Mouse (Mus musculus) spleen, postnatal 36 days (tissue): ENCODE measurements around the gene Krtap4-7.
"Not testable (repeated sequence)": the region's sequence is repeated elsewhere in the genome, so short reads cannot be mapped to it uniquely, and the experiment has no call there.

ENCODE experiments used
- DNase-seq, 2 experiments: peaks; one replicate each; pipeline ENCODE4 v3.0.0; 2022; ENCODE audit warnings: low spot score in 2 of 2, mixed read lengths in 1 of 2

The Krtap4-7 gene

GRCm38 (mm10) chr11:99643635-99644139, at the start of gene Krtap4-7:
TSS of gene Krtap4-7 (minus strand) at chr11:99644089.
- not testable (repeated sequence) for DNase-seq

- no peak for DNase-seq
Observed at GRCm38 (mm10) chr11:99690463-99690862, 46.6 kb upstream of the Krtap4-7 start, which contains the start of gene Gm14190. TSS of gene Gm14190 (minus strand) at chr11:99690740.

GRCm38 (mm10) chr11:99685235-99685634, 41.3 kb upstream of the Krtap4-7 start:
- DNase-seq: not testable (repeated sequence)

- no peak for DNase-seq
Observed at GRCm38 (mm10) chr11:99683481-99683880, 39.6 kb upstream of the Krtap4-7 start.

- no peak for DNase-seq
Observed at GRCm38 (mm10) chr11:99665860-99666259, 22.0 kb upstream of the Krtap4-7 start, which contains the start of gene Krtap4-6. TSS of gene Krtap4-6 (minus strand) at chr11:99665960.

- no peak for DNase-seq
Observed at GRCm38 (mm10) chr11:99662802-99663201, 18.9 kb upstream of the Krtap4-7 start.

GRCm38 (mm10) chr11:99659256-99659655, 15.4 kb upstream of the Krtap4-7 start:
- no peak for DNase-seq

GRCm38 (mm10) chr11:99658467-99659010, 14.7 kb upstream of the Krtap4-7 start, which contains the start of gene Gm11563:
TSS of gene Gm11563 (minus strand) at chr11:99658960.
- not testable (repeated sequence) for DNase-seq

GRCm38 (mm10) chr11:99657051-99657450, 13.2 kb upstream of the Krtap4-7 start:
- no peak for DNase-seq

- DNase-seq: no peak
Observed at GRCm38 (mm10) chr11:99650136-99650535, 6.2 kb upstream of the Krtap4-7 start, which contains the start of gene Gm11555. TSS of gene Gm11555 (minus strand) at chr11:99650236.

GRCm38 (mm10) chr11:99646444-99646843, 2.6 kb upstream of the Krtap4-7 start:
- no peak for DNase-seq

- no peak for DNase-seq
Observed at GRCm38 (mm10) chr11:99644351-99644750, 462 bp upstream of the Krtap4-7 start.

GRCm38 (mm10) chr11:99640926-99641325, 3.0 kb downstream of the Krtap4-7 start:
- no peak for DNase-seq

GRCm38 (mm10) chr11:99637086-99637485, 6.8 kb downstream of the Krtap4-7 start:
- no peak for DNase-seq

GRCm38 (mm10) chr11:99634653-99635134, 9.2 kb downstream of the Krtap4-7 start, which contains the start of gene Krtap4-2:
TSS of gene Krtap4-2 (minus strand) at chr11:99635084.
- DNase-seq: no peak

GRCm38 (mm10) chr11:99633293-99633692, 10.6 kb downstream of the Krtap4-7 start:
- no peak for DNase-seq

GRCm38 (mm10) chr11:99630890-99631289, 13.0 kb downstream of the Krtap4-7 start:
- no peak for DNase-seq

- DNase-seq: no peak
Observed at GRCm38 (mm10) chr11:99628138-99628537, 15.8 kb downstream of the Krtap4-7 start, which contains the start of gene Krtap4-1. TSS of gene Krtap4-1 (minus strand) at chr11:99628238.

GRCm38 (mm10) chr11:99620335-99620734, 23.6 kb downstream of the Krtap4-7 start, which contains the start of gene Gm11562:
TSS of gene Gm11562 (minus strand) at chr11:99620435.
- DNase-seq: no peak

GRCm38 (mm10) chr11:99614796-99615363, 29.0 kb downstream of the Krtap4-7 start, which contains the start of gene Krtap2-4:
TSS of gene Krtap2-4 (minus strand) at chr11:99614846.
- no peak for DNase-seq

GRCm38 (mm10) chr11:99610089-99610488, 33.8 kb downstream of the Krtap4-7 start, which contains the start of gene Gm11937:
TSS of gene Gm11937 (minus strand) at chr11:99610189.
- DNase-seq: not testable (repeated sequence)

GRCm38 (mm10) chr11:99609126-99609525, 34.8 kb downstream of the Krtap4-7 start:
- no peak for DNase-seq
